Mouse (Mus musculus): ENCODE results near the gene Gm7271.

Gene Gm7271

DNA sequence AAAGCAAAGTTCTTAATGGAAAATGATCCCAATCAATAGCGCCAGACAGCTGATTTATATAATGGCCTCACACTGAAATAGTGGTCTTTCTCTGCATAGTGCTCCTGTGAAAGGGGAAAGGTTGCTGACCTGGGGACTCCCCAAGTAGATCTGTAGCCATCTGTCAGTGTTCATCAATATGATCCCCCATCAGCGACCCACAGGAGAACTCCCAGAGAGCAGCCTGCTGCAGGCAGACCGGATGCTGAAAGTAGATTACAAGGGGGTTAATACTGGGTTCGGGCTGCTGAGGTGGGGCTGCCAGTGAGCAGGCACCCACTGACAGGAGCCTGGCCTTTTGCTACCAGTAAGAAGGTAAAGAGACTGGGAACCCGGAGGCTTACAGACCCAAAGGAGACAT is at the start of gene Gm7271:
TSS of gene Gm7271 (plus strand) at position 230 of the 400 bp plus-strand sequence.
- no peak for DNase-seq (ENCODE audit: low spot score)

DNA sequence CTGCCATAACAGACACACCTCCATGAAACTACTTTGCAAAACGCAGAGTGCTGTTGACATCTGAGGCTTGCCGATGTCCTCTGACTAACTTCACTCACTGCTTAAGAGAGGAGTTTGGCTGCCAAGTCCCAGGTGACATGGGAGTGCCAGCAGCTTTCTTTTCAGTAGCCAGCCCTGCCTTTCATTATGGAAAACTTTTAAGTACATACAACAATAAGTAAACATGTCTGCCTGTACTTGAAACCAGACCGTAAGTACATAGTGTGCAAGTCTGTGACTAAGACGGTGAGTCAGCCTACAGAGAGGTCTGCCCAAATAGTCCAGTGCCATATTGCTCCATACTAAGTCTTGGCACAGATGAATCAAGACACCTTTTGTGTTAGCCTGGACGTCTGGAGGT is 46.7 kb upstream of the Gm7271 start:
- no peak for DNase-seq (ENCODE audit: low spot score)

DNA sequence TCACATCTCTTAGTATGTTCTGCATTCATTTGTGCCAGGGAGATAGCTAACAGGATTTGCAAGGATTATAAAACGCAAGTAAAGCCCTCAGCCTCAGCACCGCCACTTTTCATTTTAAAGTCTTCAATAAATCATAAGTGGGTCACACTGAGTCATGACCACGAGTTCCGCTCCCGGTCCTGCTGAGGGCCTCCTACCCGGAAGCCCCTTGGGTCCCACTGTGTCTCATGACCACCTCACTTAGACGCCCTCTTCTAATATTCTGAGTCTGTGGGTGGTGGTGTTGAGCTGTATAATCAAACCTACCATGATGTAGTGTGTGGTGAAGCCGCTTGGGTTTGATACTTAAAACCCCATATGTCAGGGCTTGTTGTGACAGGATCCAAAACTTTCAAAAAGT is 46.1 kb upstream of the Gm7271 start:
- no peak for DNase-seq (ENCODE audit: low spot score)

DNA sequence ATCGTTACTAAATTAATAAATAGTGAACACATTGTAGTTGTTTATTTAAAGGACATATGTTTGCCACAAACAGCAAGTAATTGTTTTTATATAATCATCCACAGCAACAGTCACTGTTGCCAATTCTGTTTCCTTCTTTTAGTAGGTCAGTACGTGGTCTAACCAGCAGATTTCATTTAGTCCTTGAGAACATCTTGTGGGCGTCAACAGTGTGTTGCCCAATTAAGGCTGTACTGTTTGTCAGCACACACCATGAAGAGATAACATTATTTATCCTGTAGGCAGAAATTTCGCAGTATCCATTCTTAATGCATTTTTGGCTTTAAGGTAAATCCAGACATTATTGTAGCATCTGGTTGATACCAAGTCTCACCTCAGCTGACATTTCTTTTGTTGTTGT is 42.4 kb upstream of the Gm7271 start:
- no peak for DNase-seq (ENCODE audit: low spot score)

DNA sequence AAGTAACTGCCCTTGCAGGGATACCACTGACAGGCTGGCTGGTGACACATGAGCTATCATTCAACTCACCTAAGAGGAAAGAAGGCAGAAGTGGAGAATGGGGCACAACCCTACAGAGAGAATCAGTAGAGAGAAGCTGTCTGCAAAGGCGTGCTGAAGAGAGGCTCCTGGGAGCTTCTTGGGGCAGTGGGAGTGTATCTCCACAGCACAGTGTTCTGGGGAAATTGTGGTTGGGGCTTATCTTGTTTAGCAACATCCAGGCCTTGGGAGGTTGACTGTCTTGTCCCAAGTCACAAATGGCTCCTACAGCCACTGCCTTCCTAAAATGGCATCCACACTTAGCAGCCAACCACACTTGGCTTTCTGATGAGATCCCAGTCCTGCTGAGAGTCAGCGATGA is 8.9 kb upstream of the Gm7271 start:
- no peak for DNase-seq (ENCODE audit: low spot score)

DNA sequence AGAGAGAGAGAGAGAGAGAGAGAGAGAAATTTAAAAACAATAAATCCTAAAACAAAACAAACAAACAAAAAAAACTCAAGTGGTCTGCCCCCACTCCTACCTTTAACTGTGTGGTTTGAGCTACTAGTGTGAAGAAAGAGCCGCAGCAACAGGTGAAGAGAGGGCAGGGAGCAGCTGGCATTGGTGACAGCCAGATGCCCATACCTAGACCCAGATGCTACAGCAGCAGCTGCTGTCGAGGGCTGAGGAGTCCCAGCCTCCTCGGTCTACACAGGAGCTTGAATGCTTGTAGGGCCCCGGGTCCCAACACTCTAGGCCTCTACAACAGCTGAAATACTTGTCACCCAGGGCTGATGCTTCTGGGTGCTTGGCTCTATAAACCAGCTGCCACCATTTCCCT is 7.0 kb upstream of the Gm7271 start:
- no peak for DNase-seq (ENCODE audit: low spot score)

DNA sequence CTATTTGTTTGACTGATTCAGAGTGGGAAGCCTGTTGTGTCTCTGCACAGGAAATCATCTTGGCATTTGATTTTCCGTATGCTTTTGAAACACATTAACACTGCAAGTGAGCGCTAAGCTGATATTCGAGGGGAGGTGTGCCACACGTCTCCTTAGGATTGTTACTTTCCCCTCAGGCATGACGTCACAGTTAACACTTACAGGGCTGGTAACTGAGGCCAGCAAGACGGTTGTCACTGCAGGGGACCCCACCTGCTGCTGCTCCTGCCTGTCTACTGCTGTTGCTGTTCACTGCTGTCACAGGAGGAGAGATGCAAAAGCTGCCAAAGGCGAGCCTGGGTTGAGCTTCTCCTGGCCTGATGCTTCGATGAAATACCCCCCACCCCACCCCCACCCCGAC is 6.1 kb upstream of the Gm7271 start:
- no peak for DNase-seq (ENCODE audit: low spot score)

DNA sequence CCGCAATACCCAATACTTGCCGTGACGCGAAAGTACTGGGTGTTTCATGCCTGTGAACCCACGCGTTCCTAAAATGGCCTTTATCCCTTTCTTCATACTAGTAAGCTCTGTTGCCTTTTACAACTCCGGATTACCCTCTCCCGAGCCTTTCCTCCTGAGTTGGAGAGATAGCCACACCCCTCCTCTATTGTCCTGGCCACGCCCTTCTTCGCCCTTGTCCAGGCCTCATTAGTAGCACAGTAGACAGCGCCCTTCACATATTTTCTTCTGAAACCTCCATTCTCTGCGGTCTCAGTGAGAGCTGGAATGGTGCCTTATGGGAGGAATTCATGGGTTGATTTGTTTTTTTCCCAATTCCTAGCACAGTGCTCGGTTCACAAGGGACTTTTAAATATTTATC is 11.3 kb downstream of the Gm7271 start:
- no peak for DNase-seq (ENCODE audit: low spot score)

DNA sequence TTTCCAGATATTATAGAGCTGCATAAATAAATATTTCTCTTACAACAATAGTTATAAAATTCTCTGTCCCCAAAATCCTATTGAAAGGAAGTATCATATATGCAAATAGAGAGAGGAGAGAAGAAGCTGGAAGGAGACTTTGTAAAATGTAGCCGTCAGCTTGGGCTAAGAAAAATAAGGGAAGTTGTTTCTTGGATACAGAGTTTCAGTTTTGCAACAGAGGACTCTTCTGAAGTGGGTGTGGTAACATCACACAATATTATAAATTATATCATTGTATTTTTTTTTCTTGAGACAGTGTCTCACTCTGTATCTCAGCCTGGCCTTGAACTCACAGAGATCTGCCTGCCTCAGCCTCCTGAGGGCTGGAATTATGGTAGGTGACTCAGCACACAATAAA is 38.6 kb downstream of the Gm7271 start:
- DNase-seq (ENCODE audit: low spot score), result no peak

DNA sequence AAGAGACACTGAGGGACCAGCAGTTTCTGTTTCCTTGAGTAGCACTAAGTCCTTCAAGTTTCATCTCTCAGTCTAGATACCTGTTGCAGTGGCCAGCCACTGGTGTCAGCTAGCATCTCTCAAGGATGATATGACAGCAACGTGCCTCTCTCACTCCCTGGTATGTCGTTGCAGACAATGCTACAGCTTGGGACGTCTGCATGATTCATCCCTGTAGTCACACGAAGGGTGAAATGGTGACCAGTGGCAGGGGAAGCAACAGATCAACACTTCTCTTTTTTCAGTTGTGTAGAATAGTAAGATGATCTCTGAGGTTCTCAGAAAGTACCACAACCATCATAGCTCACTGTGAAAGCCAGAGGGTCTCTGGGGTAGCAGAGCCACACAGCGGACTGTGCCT is 40.8 kb downstream of the Gm7271 start:
- DNase-seq (ENCODE audit: low spot score), result no peak

DNA sequence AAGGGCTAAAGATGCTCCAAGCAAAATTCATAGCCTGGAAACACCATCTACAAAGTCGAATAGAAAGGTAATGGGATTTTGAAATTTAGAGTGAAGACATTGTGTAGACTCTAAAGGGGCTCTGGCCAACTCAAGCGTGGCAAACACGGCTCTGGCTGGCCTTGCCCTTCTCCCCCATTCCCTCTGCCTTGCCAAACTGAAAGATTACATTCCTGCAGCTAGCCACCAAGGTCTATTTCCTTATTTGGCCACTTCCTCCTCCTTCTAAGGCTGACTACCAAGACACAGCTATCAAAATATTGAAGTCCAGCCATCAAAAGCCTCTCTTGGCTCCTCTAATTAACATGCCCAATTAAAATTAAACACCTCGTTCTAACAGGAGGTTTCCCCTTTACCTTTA is 41.2 kb downstream of the Gm7271 start:
- no peak for DNase-seq (ENCODE audit: low spot score)

DNA sequence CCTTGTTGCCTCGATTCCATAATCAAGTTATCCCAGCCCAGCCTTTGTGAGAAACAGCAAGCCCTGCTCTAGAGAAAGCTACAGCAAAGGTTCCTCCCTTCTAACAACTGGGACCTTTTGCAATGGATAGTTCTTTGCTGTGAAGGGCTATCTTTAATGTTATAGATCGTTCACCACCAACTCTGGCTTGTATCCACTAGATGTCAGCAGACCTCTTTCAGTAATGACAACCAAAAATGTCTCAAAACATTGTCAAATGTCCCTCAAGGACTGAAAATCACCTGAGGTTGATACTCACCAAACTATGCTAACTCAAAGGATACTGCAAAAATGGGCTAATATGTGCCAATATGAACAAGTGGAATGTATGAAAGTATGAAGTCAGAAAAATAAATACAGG is 42.0 kb downstream of the Gm7271 start:
- no peak for DNase-seq (ENCODE audit: low spot score)

DNA sequence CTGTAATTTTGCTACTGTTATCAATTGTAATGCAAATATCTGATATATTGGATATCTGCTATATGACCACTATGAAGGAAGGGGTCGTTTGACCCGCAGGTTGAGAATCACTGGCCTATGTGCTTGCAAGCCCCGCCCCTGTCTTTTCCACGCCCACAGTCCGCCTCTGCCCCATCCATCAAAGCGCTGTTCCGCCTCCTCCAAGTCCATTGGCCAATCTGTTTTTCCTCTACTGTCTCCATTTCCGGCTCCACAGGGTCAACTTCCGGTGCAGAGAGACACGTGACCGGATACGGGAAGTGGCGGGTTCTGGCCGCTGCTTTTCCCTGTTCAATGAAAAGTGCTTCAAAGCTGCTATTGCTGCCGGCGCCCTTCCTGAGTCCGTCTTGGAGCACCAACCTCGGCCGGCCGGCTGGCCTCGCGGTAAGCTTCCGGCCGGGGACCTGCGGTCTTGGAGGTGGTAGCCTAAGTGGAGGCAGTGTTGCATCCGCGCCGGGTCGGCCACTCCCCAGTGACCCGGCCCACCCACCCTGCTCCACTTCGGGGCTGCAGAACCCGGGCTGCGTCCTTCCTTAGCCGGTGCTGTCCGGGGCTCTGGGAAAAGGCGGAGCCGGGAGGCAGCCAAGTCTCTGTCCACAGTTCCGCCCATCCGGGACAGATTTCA is 45.3 kb downstream of the Gm7271 start, which contains the start of gene Exoc1:
TSS of gene Exoc1 (plus strand) at position 272 of the 664 bp plus-strand sequence.
- peak; percentile 96 for DNase-seq (ENCODE audit: low spot score)

DNA sequence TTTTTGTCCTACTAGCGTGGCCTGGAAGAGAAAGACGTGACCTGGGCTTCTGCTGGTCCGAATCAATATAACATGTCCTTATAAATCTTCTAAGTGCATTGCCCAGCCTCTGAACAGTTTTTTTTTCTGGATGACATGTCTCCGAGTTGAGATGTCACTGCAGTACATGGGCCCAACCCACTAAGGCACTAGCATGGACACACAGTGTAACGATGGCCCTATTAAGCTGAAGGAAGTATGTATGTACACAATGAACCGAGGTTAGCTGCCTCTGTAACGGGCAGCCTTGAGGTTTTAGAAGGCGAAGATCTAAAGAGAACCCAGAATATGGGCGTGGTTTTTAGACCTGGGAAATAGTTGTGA is 45.8 kb downstream of the Gm7271 start:
- no peak for DNase-seq (ENCODE audit: low spot score)

DNA sequence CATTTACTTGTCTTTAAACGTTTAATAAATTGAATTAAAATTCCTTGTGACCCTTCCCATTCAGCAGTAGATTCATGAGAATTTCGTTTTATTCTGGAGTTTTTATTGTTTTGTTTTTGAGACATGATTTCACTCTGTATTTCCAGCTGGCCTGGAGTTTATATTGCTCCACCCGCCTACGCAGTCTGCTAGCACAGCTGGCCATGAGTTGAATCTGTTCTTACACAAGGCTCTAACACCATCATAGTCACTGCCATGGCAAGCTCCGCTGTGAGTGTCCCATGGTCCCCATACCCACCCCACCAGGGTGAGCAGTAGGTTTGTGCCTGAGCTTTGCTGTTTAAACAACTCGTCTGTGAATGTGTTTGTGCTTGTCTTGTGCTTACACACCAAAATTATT is 49.3 kb downstream of the Gm7271 start:
- DNase-seq (ENCODE audit: low spot score), result no peak

DNA sequence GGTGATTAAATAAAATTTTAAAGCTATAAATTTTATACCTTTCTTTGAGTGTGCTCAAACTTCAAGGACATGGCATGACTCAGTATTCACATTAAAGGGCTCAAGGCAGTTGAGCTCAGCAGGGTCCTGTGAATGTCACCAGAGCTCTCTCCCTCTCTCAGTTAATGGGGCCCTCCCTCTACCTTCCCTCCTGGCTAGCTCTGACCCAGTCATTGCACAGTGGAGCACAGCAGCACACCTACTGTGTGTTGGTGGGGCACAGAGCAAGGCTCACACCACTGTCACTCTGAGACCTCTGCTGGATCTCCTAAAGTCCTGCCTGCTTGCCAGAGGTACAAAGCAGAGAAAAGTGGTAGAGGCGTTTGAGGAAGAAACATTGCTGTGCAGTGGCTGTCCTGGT is 52.4 kb downstream of the Gm7271 start:
- DNase-seq (ENCODE audit: low spot score), result no peak

DNA sequence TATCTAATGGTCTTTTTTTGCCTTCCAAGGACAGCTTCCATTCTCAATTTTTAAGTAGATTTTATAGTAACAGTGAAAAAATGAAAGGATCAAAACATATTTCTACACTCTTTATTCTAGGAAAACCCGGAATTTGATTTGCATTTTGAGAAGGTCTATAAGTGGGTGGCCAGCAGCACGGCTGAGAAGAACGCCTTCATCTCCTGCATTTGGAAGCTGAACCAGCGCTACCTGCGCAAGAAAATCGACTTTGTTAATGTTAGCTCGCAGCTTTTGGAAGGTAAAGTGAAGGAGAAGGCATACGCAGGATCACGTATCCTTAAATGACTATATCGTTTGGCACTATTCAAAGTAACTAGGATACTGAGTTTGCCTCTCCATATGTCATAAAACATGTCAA is 53.7 kb downstream of the Gm7271 start:
- no peak for DNase-seq (ENCODE audit: low spot score)

DNA sequence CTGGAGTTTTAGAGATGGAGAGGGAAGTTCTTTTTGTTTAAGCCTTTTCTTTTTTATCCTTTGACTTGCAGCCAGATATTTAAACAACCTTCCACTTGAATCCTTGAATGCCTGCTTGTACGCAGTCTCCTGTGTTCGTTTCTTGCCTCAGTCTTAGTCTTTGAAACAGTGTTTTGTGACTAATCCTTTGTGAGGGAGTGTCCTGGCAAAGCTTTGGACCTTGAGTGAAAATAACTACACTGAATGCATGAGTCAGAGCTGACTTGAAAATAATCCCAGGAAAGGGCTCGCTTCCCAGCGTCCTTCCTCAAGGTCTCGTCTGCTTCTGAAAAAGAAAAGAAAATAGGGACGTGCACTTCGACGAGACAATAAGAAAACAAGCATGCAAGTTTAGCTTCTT is 56.3 kb downstream of the Gm7271 start:
- DNase-seq (ENCODE audit: low spot score), result no peak

DNA sequence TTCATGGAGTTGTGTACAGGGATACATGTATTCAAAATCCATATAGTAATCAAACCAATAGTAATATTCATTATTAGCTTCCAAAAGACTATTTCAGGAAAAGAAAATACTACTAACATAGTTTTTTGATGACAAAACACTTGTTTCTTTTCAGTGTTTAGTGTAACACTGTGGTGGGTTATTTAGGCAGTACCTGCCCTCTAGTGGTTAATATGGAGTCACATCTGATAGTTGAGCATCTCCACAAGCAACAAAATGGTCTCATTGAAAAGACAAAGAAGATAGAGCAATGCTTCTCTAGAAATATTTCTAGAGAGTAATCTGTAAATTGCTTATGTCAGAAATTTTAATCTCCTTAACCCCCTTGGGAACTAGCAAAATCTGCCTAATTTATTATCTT is 57.0 kb downstream of the Gm7271 start:
- no peak for DNase-seq (ENCODE audit: low spot score)

DNA sequence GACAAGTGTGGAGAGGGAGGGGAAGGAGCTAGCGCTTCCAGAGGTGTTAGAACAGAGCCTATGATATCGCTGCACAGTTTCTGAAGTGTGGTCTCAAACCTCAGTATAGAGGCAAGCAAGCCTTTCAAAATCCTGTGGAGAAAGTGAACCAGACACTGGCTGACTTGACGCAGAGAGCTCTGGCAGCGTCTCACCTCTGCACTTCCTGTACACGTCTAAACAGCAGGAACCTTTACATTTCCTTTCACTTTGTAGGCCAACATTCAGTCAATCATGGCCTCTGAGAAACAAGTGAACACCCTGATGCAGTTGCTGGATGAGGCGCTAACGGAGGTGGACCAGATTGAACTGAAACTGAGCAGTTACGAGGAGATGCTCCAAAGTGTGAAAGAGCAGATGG is 59.4 kb downstream of the Gm7271 start:
- no peak for DNase-seq (ENCODE audit: low spot score)

DNA sequence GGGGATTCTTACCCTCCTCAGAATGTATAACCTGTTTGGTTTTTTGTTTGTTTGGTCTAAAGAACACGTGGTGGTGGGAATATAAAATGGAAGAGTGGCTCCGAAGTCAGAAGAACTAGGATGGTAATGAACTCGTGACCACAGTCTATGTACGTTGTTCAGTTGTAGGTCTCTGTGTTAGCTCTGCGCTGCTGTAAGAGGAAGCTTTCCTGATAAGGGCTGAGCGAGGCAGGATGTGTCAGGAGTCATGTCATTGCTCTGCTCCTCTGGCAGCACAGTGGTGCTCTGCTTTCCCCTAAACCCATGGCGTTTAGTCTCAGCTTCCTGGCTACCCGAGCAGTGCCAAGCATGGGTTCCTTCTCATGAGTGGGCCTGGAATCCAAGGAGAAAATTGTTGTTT is 66.6 kb downstream of the Gm7271 start:
- DNase-seq (ENCODE audit: low spot score), result no peak

DNA sequence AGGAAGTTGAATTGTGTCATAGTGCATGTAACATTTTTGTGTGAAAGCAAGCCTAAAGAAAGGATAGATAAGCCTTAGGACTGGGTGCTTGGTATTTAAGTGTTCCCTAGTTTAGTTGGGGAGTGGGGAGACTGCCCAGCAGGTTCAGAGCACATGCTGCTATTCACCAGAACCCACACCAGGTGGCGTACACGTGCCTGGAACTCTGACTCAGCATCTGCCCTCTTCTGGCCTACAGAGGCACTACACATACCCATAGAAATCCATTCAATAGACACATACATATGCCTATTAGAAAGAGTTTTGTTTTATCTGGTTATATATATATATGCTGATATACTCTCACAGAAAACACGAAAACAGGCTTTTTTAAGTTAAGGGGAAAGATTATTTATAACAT is 81.5 kb downstream of the Gm7271 start:
- no peak for DNase-seq (ENCODE audit: low spot score)
